Mouse (Mus musculus): Measurements from ENCODE around the gene Abca4. TPM values are rescaled to one million over a fixed set of nuclear protein-coding genes. Genes with fewer than 3 reads are reported as not detected.

Abca4 gene
- polyA plus RNA-seq, 1 experiment from 2014 or later = 3.3 TPM

- no peak overlapping the region for H3K4me2 ChIP-seq
These were observed 152.5 kb downstream of the Abca4 start for GRCm38 (mm10) chr3:122196621-122197298.

GRCm38 (mm10) chr3:122198532-122198931 is 154.3 kb downstream of the Abca4 start:
- ATAC-seq (ENCODE audit: low FRiP score, low read depth) = no peak
- Histone ChIP-seq H3K4me1 (replicated peaks) (peaks cover 4% of the 10 kb centered on the region; the same call in 1 of the 2 replicates), H3K4me2 (no peak overlapping the region), H3K9me3 (no peaks in the 10 kb centered on the region), H3K4me3 (no peak overlapping the region), H3K9ac (no peak overlapping the region), H3K36me3 (no peaks in the 10 kb centered on the region), H3K27me3 (no peaks in the 10 kb centered on the region), H3K27ac (replicated peaks) (no peak overlapping the region)
- 75% methylated on average over 2 of the region's 2 CpGs for WGBS

More at GRCm38 (mm10) chr3:122196621-122197298, 152.5 kb downstream of the Abca4 start:
- H3K4me1 ChIP-seq (replicated peaks) = peaks cover 4% of the 10 kb centered on the region; the same call in 1 of the 2 replicates
- no peak overlapping the region for H3K9ac ChIP-seq
- H3K9me3 ChIP-seq = no peaks in the 10 kb centered on the region
- no peaks in the 10 kb centered on the region for H3K27me3 ChIP-seq
- no peak overlapping the region for H3K4me3 ChIP-seq
- WGBS = 63% methylated on average over 4 of the region's 4 CpGs
- H3K36me3 ChIP-seq = no peaks in the 10 kb centered on the region
- H3K27ac ChIP-seq (replicated peaks) = no peak overlapping the region
- ATAC-seq (ENCODE audit: low FRiP score, low read depth) = no peak

- H3K27ac ChIP-seq (replicated peaks) = no peak overlapping the region
- no peak overlapping the region for H3K9ac ChIP-seq
- peaks cover 4% of the 10 kb centered on the region; the same call in 1 of the 2 replicates for H3K4me1 ChIP-seq (replicated peaks)
- no peak overlapping the region for H3K4me3 ChIP-seq
- no peaks in the 10 kb centered on the region for H3K9me3 ChIP-seq
- H3K4me2 ChIP-seq = no peak overlapping the region
- no peak for ATAC-seq (ENCODE audit: low FRiP score, low read depth)
- no peaks in the 10 kb centered on the region for H3K36me3 ChIP-seq
- no peaks in the 10 kb centered on the region for H3K27me3 ChIP-seq
- WGBS = 68% methylated on average over 8 of the region's 8 CpGs
These were observed 154.7 kb downstream of the Abca4 start for GRCm38 (mm10) chr3:122198966-122199381.

GRCm38 (mm10) chr3:122199600-122199999 is 155.4 kb downstream of the Abca4 start:
- no peaks in the 10 kb centered on the region for H3K9me3 ChIP-seq
- no peak overlapping the region for H3K9ac ChIP-seq
- no peak overlapping the region for H3K4me2 ChIP-seq
- no peaks in the 10 kb centered on the region for H3K27me3 ChIP-seq
- peaks cover 4% of the 10 kb centered on the region; the same call in 1 of the 2 replicates for H3K4me1 ChIP-seq (replicated peaks)
- ATAC-seq (ENCODE audit: low FRiP score, low read depth) = no peak
- H3K36me3 ChIP-seq = no peaks in the 10 kb centered on the region
- 76% methylated on average over 4 of the region's 4 CpGs for WGBS
- no peak overlapping the region for H3K27ac ChIP-seq (replicated peaks)
- no peak overlapping the region for H3K4me3 ChIP-seq

- WGBS = 82% methylated on average over 5 of the region's 5 CpGs
- Histone ChIP-seq H3K27ac (replicated peaks) (no peak overlapping the region), H3K4me2 (no peak overlapping the region), H3K27me3 (no peaks in the 10 kb centered on the region), H3K36me3 (no peaks in the 10 kb centered on the region), H3K4me1 (replicated peaks) (peaks cover 4% of the 10 kb centered on the region; the same call in 1 of the 2 replicates), H3K9ac (no peak overlapping the region), H3K4me3 (no peak overlapping the region), H3K9me3 (no peaks in the 10 kb centered on the region)
- no peak for ATAC-seq (ENCODE audit: low FRiP score, low read depth)
These were observed 155.8 kb downstream of the Abca4 start for GRCm38 (mm10) chr3:122200017-122200416.

GRCm38 (mm10) chr3:122200447-122200846 is 156.2 kb downstream of the Abca4 start:
- Histone ChIP-seq H3K27ac (replicated peaks) (no peak overlapping the region), H3K4me3 (no peak overlapping the region), H3K9me3 (no peaks in the 10 kb centered on the region), H3K27me3 (no peaks in the 10 kb centered on the region), H3K4me1 (replicated peaks) (peaks cover 4% of the 10 kb centered on the region; the same call in 1 of the 2 replicates), H3K9ac (no peak overlapping the region), H3K36me3 (no peaks in the 10 kb centered on the region), H3K4me2 (no peak overlapping the region)
- 0 out of 2 replicates have a peak, but pooled peaks have one; percentile 15 for ATAC-seq (ENCODE audit: low FRiP score, low read depth)
- WGBS = 60% methylated on average over 5 of the region's 5 CpGs

GRCm38 (mm10) chr3:122202307-122202732 is 158.1 kb downstream of the Abca4 start:
- ATAC-seq (ENCODE audit: low FRiP score, low read depth) = no peak
- WGBS = 40% methylated on average over 5 of the region's 5 CpGs
- peaks cover 4% of the 10 kb centered on the region; the same call in 1 of the 2 replicates for H3K4me1 ChIP-seq (replicated peaks)

GRCm38 (mm10) chr3:122203675-122204329 is 159.6 kb downstream of the Abca4 start:
- Histone ChIP-seq H3K27ac (replicated peaks) (no peak overlapping the region), H3K27me3 (no peaks in the 10 kb centered on the region), H3K4me1 (replicated peaks) (peaks cover 4% of the 10 kb centered on the region; the same call in 1 of the 2 replicates), H3K4me3 (no peak overlapping the region), H3K9ac (no peak overlapping the region), H3K9me3 (no peaks in the 10 kb centered on the region), H3K36me3 (no peaks in the 10 kb centered on the region), H3K4me2 (no peak overlapping the region)
- ATAC-seq (ENCODE audit: low FRiP score, low read depth) = no peak
- WGBS = 81% methylated on average over 9 of the region's 9 CpGs

More at GRCm38 (mm10) chr3:122202307-122202732, 158.1 kb downstream of the Abca4 start:
- Histone ChIP-seq H3K4me2 (no peak overlapping the region), H3K9me3 (no peaks in the 10 kb centered on the region), H3K27me3 (no peaks in the 10 kb centered on the region), H3K27ac (replicated peaks) (no peak overlapping the region), H3K36me3 (no peaks in the 10 kb centered on the region), H3K4me3 (no peak overlapping the region), H3K9ac (no peak overlapping the region)

- Histone ChIP-seq H3K9ac (no peak overlapping the region), H3K27ac (replicated peaks) (no peak overlapping the region), H3K27me3 (no peaks in the 10 kb centered on the region), H3K4me3 (no peak overlapping the region), H3K36me3 (no peaks in the 10 kb centered on the region), H3K4me1 (replicated peaks) (no peaks in the 10 kb centered on the region), H3K9me3 (no peaks in the 10 kb centered on the region), H3K4me2 (no peak overlapping the region)
- 80% methylated on average over 6 of the region's 6 CpGs for WGBS
- ATAC-seq (ENCODE audit: low FRiP score, low read depth) = no peak
These were observed 161.5 kb downstream of the Abca4 start for GRCm38 (mm10) chr3:122205753-122206152.

GRCm38 (mm10) chr3:122206279-122207070 is 162.2 kb downstream of the Abca4 start:
- no peak overlapping the region for H3K4me3 ChIP-seq
- no peak overlapping the region for H3K9ac ChIP-seq
- WGBS = 44% methylated on average over 8 of the region's 8 CpGs
- H3K27ac ChIP-seq (replicated peaks) = no peak overlapping the region
- H3K36me3 ChIP-seq = no peaks in the 10 kb centered on the region
- no peaks in the 10 kb centered on the region for H3K27me3 ChIP-seq
- H3K4me1 ChIP-seq (replicated peaks) = no peaks in the 10 kb centered on the region
- no peaks in the 10 kb centered on the region for H3K9me3 ChIP-seq
- no peak overlapping the region for H3K4me2 ChIP-seq
- no peak for ATAC-seq (ENCODE audit: low FRiP score, low read depth)

GRCm38 (mm10) chr3:122207766-122208165 is 163.5 kb downstream of the Abca4 start:
- H3K27ac ChIP-seq (replicated peaks) = no peak overlapping the region
- 73% methylated on average over 6 of the region's 6 CpGs for WGBS
- no peaks in the 10 kb centered on the region for H3K27me3 ChIP-seq
- no peaks in the 10 kb centered on the region for H3K4me1 ChIP-seq (replicated peaks)
- H3K9me3 ChIP-seq = no peaks in the 10 kb centered on the region
- no peaks in the 10 kb centered on the region for H3K36me3 ChIP-seq
- H3K4me3 ChIP-seq = no peak overlapping the region
- H3K4me2 ChIP-seq = no peak overlapping the region
- H3K9ac ChIP-seq = no peak overlapping the region
- ATAC-seq (ENCODE audit: low FRiP score, low read depth) = no peak
